Comparison of ENCODE assay signal across 15 mouse cellular contexts in genomic region chr5:89777411-89777810, GRCm38 (mm10).
"Had no signal": no experiment of that assay in that cellular context is flagged by ENCODE, and none has a peak within 500 bp of the region (broad histone marks: within the 10 kb centered on the region; RNA-seq: fewer than 3 reads in every experiment).

No protein-coding gene starts in this region.

- DNase-seq: lung, adult 18-20 months; lung, embryonic 14.5 days; lung, postnatal 14 days; lung, postnatal 36 days; right cerebral cortex, postnatal 14 days; thymus, adult 2 months; thymus, postnatal 25 days had no signal

- H3K4me3 ChIP-seq: megakaryocyte, embryonic 14.5 days; midbrain, embryonic 13.5 days; midbrain, embryonic 15.5 days; neural tube, embryonic 12.5 days; stomach, embryonic 15.5 days had no signal

- H3K9ac ChIP-seq: lung, embryonic 14.5 days; midbrain, embryonic 13.5 days; midbrain, embryonic 15.5 days; neural tube, embryonic 12.5 days; stomach, embryonic 15.5 days had no signal

- H3K27ac ChIP-seq: macrophage; midbrain, embryonic 13.5 days; midbrain, embryonic 15.5 days; neural tube, embryonic 12.5 days; stomach, embryonic 15.5 days; stomach, postnatal 0 days had no signal

- H3K9me3 ChIP-seq: megakaryocyte, embryonic 14.5 days; midbrain, embryonic 13.5 days; midbrain, embryonic 15.5 days; neural tube, embryonic 12.5 days; stomach, embryonic 15.5 days had no signal

- H3K27me3 ChIP-seq: megakaryocyte, embryonic 14.5 days; midbrain, embryonic 13.5 days; midbrain, embryonic 15.5 days; neural tube, embryonic 12.5 days; stomach, embryonic 15.5 days had no signal

- ATAC-seq: midbrain, embryonic 13.5 days; midbrain, embryonic 15.5 days had no signal

- H3K36me3 ChIP-seq: midbrain, embryonic 13.5 days; midbrain, embryonic 15.5 days; neural tube, embryonic 12.5 days; stomach, embryonic 15.5 days had no signal

- H3K4me1 ChIP-seq: midbrain, embryonic 13.5 days; midbrain, embryonic 15.5 days; neural tube, embryonic 12.5 days; stomach, embryonic 15.5 days had no signal

- H3K4me2 ChIP-seq: lung, embryonic 14.5 days; midbrain, embryonic 11.5 days; midbrain, embryonic 13.5 days; midbrain, embryonic 15.5 days; neural tube, embryonic 12.5 days; stomach, embryonic 15.5 days had no signal
